Mouse (Mus musculus) naive thymus-derived CD4-positive, alpha-beta T cell, adult 2 months (primary cell): ENCODE data around the gene Pafah2.

Experiments
- DNase-seq: peaks from one replicate; pipeline ENCODE4 v3.0.0-alpha.2; 2011; ENCODE audit warnings: low read depth

Gene Pafah2

GRCm38 (mm10) chr4:134423949-134424348 is 27.8 kb downstream of the Pafah2 start:
- DNase-seq, result no peak

- DNase-seq, result no peak
Observed at GRCm38 (mm10) chr4:134425088-134425487, 29.0 kb downstream of the Pafah2 start.

- no peak for DNase-seq
Observed at GRCm38 (mm10) chr4:134430381-134431004, 34.4 kb downstream of the Pafah2 start.

GRCm38 (mm10) chr4:134432686-134433360 is 36.7 kb downstream of the Pafah2 start:
- no peak for DNase-seq

GRCm38 (mm10) chr4:134436185-134436584 is 40.1 kb downstream of the Pafah2 start:
- DNase-seq, result no peak

- DNase-seq, result peak; percentile 41
Observed at GRCm38 (mm10) chr4:134436659-134437058, 40.5 kb downstream of the Pafah2 start.

- DNase-seq, result no peak
Observed at GRCm38 (mm10) chr4:134439119-134439518, 43.0 kb downstream of the Pafah2 start.

GRCm38 (mm10) chr4:134439919-134440318 is 43.8 kb downstream of the Pafah2 start:
- DNase-seq, result no peak

GRCm38 (mm10) chr4:134442216-134442615 is 46.1 kb downstream of the Pafah2 start:
- DNase-seq, result no peak

- no peak for DNase-seq
Observed at GRCm38 (mm10) chr4:134443589-134443988, 47.5 kb downstream of the Pafah2 start.

GRCm38 (mm10) chr4:134444949-134445348 is 48.8 kb downstream of the Pafah2 start:
- DNase-seq, result no peak

GRCm38 (mm10) chr4:134445489-134445888 is 49.4 kb downstream of the Pafah2 start:
- no peak for DNase-seq

GRCm38 (mm10) chr4:134447966-134448365 is 51.8 kb downstream of the Pafah2 start:
- no peak for DNase-seq

GRCm38 (mm10) chr4:134449595-134450391 is 53.7 kb downstream of the Pafah2 start:
- no peak for DNase-seq

GRCm38 (mm10) chr4:134450392-134451195 is 54.5 kb downstream of the Pafah2 start:
- no peak for DNase-seq

GRCm38 (mm10) chr4:134451484-134451883 is 55.4 kb downstream of the Pafah2 start:
- no peak for DNase-seq

GRCm38 (mm10) chr4:134453619-134454400 is 57.7 kb downstream of the Pafah2 start:
- DNase-seq, result no peak

- peak; percentile 53 for DNase-seq
Observed at GRCm38 (mm10) chr4:134455310-134455709, 59.2 kb downstream of the Pafah2 start.

- no peak for DNase-seq
Observed at GRCm38 (mm10) chr4:134457130-134457825, 61.2 kb downstream of the Pafah2 start.

GRCm38 (mm10) chr4:134458856-134459255 is 62.7 kb downstream of the Pafah2 start:
- no peak for DNase-seq

GRCm38 (mm10) chr4:134460277-134460676 is 64.2 kb downstream of the Pafah2 start:
- DNase-seq, result peak; percentile 76
